Mouse (Mus musculus): Measurements from ENCODE around the gene Fkbp11.

DNA sequence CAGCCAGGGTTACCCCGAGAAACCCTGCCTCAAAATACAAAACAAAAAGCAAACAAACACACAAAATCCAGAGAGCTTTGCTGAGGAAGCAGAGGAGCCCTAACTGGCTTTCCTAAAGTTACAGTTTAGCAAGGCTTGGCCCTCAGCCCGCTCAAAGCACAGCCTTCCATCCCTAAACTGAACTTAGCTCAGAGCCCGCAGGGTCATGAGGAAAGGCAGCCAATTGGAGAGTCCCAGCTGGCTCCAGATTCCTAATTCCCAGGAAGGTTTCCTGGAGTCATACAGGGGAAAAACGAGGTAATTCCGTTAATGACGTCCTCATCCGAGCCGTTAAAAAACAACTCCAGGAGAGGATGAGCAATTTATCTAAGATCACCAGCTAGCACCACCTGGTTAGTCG is 32.3 kb downstream of the Fkbp11 start:
- TF ChIP-seq GATA1 (IDR thresholded peaks at IDR 0.05; ENCODE audit: borderline replicate concordance, low read length) (no peak), FLI1 (IDR thresholded peaks at IDR 0.05; ENCODE audit: low read length) (no peak)
